Mouse (Mus musculus): Measurements from ENCODE around the gene Cd53. TPM values are rescaled to one million over a fixed set of nuclear protein-coding genes. Genes with fewer than 3 reads are reported as not detected.

The Cd53 gene
- 2.2 and 2.6 TPM in 2 replicates for polyA plus RNA-seq (2012; rRNA removed)

GRCm38 (mm10) chr3:106789930-106790329 is at the start of gene Cd53:
Gene Cd53 (minus strand): TSS chr3:106790149.

DNA sequence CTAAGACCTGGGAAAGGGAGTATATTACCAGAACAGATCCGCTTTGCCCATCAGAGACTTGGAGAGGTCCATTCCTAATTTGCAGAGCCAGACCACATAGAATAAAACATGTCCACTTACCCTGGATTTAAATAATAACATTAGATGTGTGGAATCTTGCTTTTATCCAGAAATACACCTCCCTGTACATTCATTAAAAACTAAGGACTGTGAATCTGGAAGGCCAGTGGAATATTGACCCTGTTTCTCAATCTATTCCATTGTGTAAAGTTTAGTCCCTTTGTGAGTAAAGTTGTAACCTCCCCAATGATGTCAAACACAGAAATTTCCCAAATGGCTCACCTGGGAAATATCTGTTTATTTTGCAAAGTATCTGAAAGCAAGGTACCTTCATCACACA is 36.2 kb upstream of the Cd53 start, which contains the start of gene Olfr266:
Gene Olfr266 (minus strand): TSS at position 101 of the 400 bp plus-strand sequence.

Other genes starting within 250 kb of the Cd53 start
- 47.5 and 50.7 TPM in 2 replicates for gene Dram2, start 242.4 kb downstream of the Cd53 start, polyA plus RNA-seq (2012; rRNA removed)
- 33.9 and 37.8 TPM in 2 replicates for gene Cept1, start 242.3 kb downstream of the Cd53 start, polyA plus RNA-seq (2012; rRNA removed)
- gene Lrif1, start 105.2 kb downstream of the Cd53 start, polyA plus RNA-seq (2012; rRNA removed), result 15.1 and 16.8 TPM in 2 replicates
- gene Olfr266, start 36.1 kb upstream of the Cd53 start, polyA plus RNA-seq (2012; rRNA removed), result 0.08 TPM in 2 replicates
- 8.0 and 10.0 TPM in 2 replicates for gene Kcna3, start 246.0 kb upstream of the Cd53 start, polyA plus RNA-seq (2012; rRNA removed)